Mouse (Mus musculus): ENCODE measurements around the gene Lgi4. TPM values are rescaled to one million over a fixed set of nuclear protein-coding genes. Genes with fewer than 3 reads are reported as not detected.
A peak's percentile ranks its signal among the peaks of the same experiment; 100 is the strongest.

Lgi4 gene
- polyA plus RNA-seq, 1 experiment from 2014 or later, result 0.21 TPM

GRCm38 (mm10) chr7:31052636-31053434 is 6.3 kb upstream of the Lgi4 start:
- no peak overlapping the region for H3K9ac ChIP-seq
- no peak overlapping the region for H3K27ac ChIP-seq
- 3% methylated on average over 34 of the region's 34 CpGs for WGBS
- peaks cover 65% of the 10 kb centered on the region for H3K4me1 ChIP-seq
- peak overlapping the region; percentile 18 for H3K4me3 ChIP-seq
- peaks cover 51% of the 10 kb centered on the region for H3K27me3 ChIP-seq
- no peaks in the 10 kb centered on the region for H3K9me3 ChIP-seq
- no peaks in the 10 kb centered on the region for H3K36me3 ChIP-seq
- H3K4me2 ChIP-seq, result peak overlapping the region; percentile 35
- no peak; the same call in 1 of the 2 replicates for ATAC-seq (ENCODE audit: borderline replicate concordance, extremely low read depth, low FRiP score, low TSS enrichment)

- no peaks in the 10 kb centered on the region for H3K9me3 ChIP-seq
- no peaks in the 10 kb centered on the region for H3K36me3 ChIP-seq
- no peak overlapping the region for H3K27ac ChIP-seq
- H3K4me3 ChIP-seq, result no peak overlapping the region
- peaks cover 51% of the 10 kb centered on the region for H3K27me3 ChIP-seq
- WGBS, result 18% methylated on average over 10 of the region's 10 CpGs
- peak overlapping the region; percentile 53; the same call in 1 of the 2 replicates for H3K4me2 ChIP-seq
- ATAC-seq (ENCODE audit: borderline replicate concordance, extremely low read depth, low FRiP score, low TSS enrichment), result no peak
- H3K9ac ChIP-seq, result no peak overlapping the region
- peaks cover 65% of the 10 kb centered on the region for H3K4me1 ChIP-seq
These were observed 5.2 kb upstream of the Lgi4 start for GRCm38 (mm10) chr7:31053882-31054447.

DNA sequence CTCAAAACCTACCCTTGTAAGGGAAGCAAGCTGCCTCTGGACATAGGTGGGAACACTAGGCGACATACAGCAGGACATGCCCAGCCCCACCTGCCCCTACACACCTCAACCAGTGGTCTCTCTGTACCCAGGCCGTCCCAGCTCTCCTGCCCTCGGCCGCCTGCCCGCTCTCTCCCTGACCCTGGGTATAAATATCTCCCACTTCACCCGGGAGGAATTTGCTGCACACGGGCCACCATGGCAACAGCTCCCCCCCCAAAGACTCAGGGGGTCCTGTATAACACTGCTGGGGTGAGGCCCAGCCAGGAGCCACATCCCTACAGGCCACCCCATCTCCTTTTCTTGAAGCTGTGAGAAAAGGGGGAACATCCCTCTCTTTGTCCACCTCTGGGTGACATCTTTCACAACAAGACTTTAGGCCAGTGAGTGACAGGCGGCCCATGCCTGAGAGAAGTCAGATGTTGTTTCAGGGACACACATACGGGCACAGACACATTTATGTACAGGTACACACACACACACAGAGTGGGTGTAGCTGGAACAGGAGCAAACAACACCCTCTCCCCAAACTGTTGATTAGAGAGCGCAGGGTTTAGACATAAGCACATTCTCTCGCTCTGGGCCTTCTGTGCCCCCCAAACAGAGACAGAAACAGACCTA is 4.4 kb upstream of the Lgi4 start:
- peaks cover 62% of the 10 kb centered on the region for H3K4me1 ChIP-seq
- no peaks in the 10 kb centered on the region for H3K9me3 ChIP-seq
- H3K36me3 ChIP-seq, result no peaks in the 10 kb centered on the region
- H3K4me2 ChIP-seq, result peak overlapping the region; percentile 53
- peak overlapping the region; percentile 36; the same call in 1 of the 2 replicates for H3K9ac ChIP-seq
- H3K27me3 ChIP-seq, result peaks cover 44% of the 10 kb centered on the region
- peak overlapping the region; percentile 30 for H3K4me3 ChIP-seq
- WGBS, result 26% methylated on average over 11 of the region's 11 CpGs
- H3K27ac ChIP-seq, result peak overlapping the region; percentile 70
- ATAC-seq (ENCODE audit: borderline replicate concordance, extremely low read depth, low FRiP score, low TSS enrichment), result no peak

DNA sequence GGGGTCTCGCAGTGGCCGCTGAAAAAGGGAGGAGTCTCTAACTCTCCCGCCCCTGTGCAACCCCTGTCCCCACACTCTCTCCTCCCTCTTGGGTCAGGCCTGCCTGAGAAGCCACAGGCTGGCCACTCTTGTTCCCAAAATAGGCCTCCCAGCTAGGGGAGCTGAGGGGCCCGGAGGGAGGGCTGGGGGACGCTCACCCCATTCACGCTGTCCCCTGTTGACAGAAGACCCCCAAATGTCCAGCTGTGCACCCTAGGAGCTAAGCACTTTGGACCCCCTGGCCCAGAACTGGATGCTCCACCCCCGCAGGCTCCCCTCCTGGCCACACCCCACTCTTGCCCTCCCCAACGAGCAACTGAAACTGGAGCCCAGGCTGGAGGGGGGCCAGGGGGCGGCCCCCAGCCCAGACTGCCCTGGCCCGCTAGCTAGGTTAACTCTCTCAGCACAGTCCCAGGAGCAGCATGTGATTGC is 3.8 kb upstream of the Lgi4 start:
- Histone ChIP-seq H3K27me3 (peaks cover 38% of the 10 kb centered on the region), H3K36me3 (no peaks in the 10 kb centered on the region), H3K9me3 (no peaks in the 10 kb centered on the region), H3K4me3 (peak overlapping the region; percentile 30), H3K9ac (peak overlapping the region; percentile 36), H3K4me1 (peaks cover 56% of the 10 kb centered on the region), H3K27ac (peak overlapping the region; percentile 70), H3K4me2 (peak overlapping the region; percentile 53)
- peak; percentile 89 for ATAC-seq (ENCODE audit: borderline replicate concordance, extremely low read depth, low FRiP score, low TSS enrichment)
- 8% methylated on average over 10 of the region's 10 CpGs for WGBS

GRCm38 (mm10) chr7:31055883-31056282 is 3.3 kb upstream of the Lgi4 start:
- Histone ChIP-seq H3K27ac (no peak overlapping the region), H3K4me1 (peaks cover 52% of the 10 kb centered on the region), H3K4me3 (no peak overlapping the region), H3K27me3 (peaks cover 33% of the 10 kb centered on the region), H3K36me3 (no peaks in the 10 kb centered on the region), H3K9me3 (no peaks in the 10 kb centered on the region), H3K4me2 (no peak overlapping the region), H3K9ac (no peak overlapping the region)
- 21% methylated on average over 3 of the region's 4 CpGs for WGBS
- ATAC-seq (ENCODE audit: borderline replicate concordance, extremely low read depth, low FRiP score, low TSS enrichment), result no peak

DNA sequence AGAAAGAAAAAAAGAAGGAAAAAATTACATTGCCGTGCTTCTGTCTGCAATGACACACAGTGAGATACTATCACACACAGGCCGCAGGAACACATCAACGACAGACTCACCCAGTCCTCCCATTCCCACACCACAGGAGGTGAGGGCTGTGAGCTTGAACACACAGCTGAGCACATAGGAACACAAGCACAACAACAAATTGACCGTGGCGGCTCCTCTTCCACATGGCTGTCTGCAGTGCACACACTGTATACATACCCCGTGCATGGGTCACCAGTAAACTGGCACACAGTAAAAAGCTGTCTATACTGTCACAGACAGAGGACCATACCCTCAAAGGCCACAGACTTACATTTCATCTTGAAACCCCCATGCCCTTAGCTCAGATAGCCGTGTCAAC is 2.7 kb upstream of the Lgi4 start:
- no peak for ATAC-seq (ENCODE audit: borderline replicate concordance, extremely low read depth, low FRiP score, low TSS enrichment)
- H3K9me3 ChIP-seq, result no peaks in the 10 kb centered on the region
- H3K4me3 ChIP-seq, result no peak overlapping the region
- WGBS, result 67% methylated on average over 7 of the region's 7 CpGs
- H3K4me2 ChIP-seq, result no peak overlapping the region
- peaks cover 46% of the 10 kb centered on the region for H3K4me1 ChIP-seq
- H3K36me3 ChIP-seq, result no peaks in the 10 kb centered on the region
- H3K27ac ChIP-seq, result no peak overlapping the region
- no peak overlapping the region for H3K9ac ChIP-seq
- peaks cover 27% of the 10 kb centered on the region for H3K27me3 ChIP-seq

GRCm38 (mm10) chr7:31057071-31057470 is 2.1 kb upstream of the Lgi4 start, which contains the start of gene Fxyd1:
Gene Fxyd1 (minus strand): TSS chr7:31057199.
- WGBS, result 66% methylated on average over 2 of the region's 2 CpGs
- Histone ChIP-seq H3K36me3 (no peaks in the 10 kb centered on the region), H3K9ac (no peak within 1 kb of the TSS), H3K27ac (no peak within 1 kb of the TSS), H3K4me1 (peaks cover 40% of the 10 kb centered on the region), H3K4me2 (no peak within 1 kb of the TSS), H3K4me3 (no peak within 1 kb of the TSS), H3K9me3 (no peaks in the 10 kb centered on the region), H3K27me3 (peaks cover 21% of the 10 kb centered on the region)
- ATAC-seq (ENCODE audit: borderline replicate concordance, extremely low read depth, low FRiP score, low TSS enrichment), result no peak

GRCm38 (mm10) chr7:31057730-31058129 is 1.4 kb upstream of the Lgi4 start:
- peaks cover 15% of the 10 kb centered on the region for H3K27me3 ChIP-seq
- H3K36me3 ChIP-seq, result no peaks in the 10 kb centered on the region
- ATAC-seq (ENCODE audit: borderline replicate concordance, extremely low read depth, low FRiP score, low TSS enrichment), result no peak
- WGBS, result 65% methylated on average over 5 of the region's 5 CpGs
- no peak overlapping the region for H3K9ac ChIP-seq
- no peak overlapping the region for H3K4me2 ChIP-seq
- H3K4me1 ChIP-seq, result peaks cover 33% of the 10 kb centered on the region
- H3K27ac ChIP-seq, result no peak overlapping the region
- no peak overlapping the region for H3K4me3 ChIP-seq
- no peaks in the 10 kb centered on the region for H3K9me3 ChIP-seq

DNA sequence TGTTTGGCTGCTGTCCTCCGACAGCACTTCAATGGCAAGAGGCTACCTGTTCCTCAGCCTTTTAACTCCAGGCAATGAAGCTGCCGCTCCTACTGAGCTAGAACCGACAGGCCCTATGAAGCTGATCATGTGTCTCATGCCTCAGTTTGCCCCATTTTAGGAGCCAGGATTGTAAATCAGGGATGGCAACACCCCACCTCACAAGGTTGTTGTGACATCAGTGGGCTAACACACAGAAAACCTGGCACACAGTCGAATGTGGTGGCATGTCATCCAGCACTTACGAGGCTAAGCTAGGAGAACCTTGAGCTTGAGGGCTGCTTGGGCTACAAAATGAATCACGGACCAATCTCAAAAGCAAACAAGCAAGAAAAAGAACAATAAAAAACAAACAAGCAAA is 931 bp upstream of the Lgi4 start:
- no peaks in the 10 kb centered on the region for H3K9me3 ChIP-seq
- peaks cover 28% of the 10 kb centered on the region for H3K4me1 ChIP-seq
- WGBS, result 79% methylated on average over 6 of the region's 6 CpGs
- no peak overlapping the region for H3K9ac ChIP-seq
- H3K4me3 ChIP-seq, result no peak overlapping the region
- ATAC-seq (ENCODE audit: borderline replicate concordance, extremely low read depth, low FRiP score, low TSS enrichment), result no peak
- no peak overlapping the region for H3K27ac ChIP-seq
- no peak overlapping the region for H3K4me2 ChIP-seq
- no peaks in the 10 kb centered on the region for H3K36me3 ChIP-seq
- H3K27me3 ChIP-seq, result peaks cover 10% of the 10 kb centered on the region

- Histone ChIP-seq H3K36me3 (no peaks in the 10 kb centered on the region), H3K4me2 (no peak overlapping the region), H3K27me3 (no peaks in the 10 kb centered on the region), H3K9me3 (no peaks in the 10 kb centered on the region), H3K9ac (no peak overlapping the region), H3K27ac (no peak overlapping the region), H3K4me3 (no peak overlapping the region), H3K4me1 (peaks cover 11% of the 10 kb centered on the region)
- ATAC-seq (ENCODE audit: borderline replicate concordance, extremely low read depth, low FRiP score, low TSS enrichment), result no peak
- WGBS, result 69% methylated on average over 11 of the region's 11 CpGs
These were observed 928 bp downstream of the Lgi4 start for GRCm38 (mm10) chr7:31059919-31060620.

DNA sequence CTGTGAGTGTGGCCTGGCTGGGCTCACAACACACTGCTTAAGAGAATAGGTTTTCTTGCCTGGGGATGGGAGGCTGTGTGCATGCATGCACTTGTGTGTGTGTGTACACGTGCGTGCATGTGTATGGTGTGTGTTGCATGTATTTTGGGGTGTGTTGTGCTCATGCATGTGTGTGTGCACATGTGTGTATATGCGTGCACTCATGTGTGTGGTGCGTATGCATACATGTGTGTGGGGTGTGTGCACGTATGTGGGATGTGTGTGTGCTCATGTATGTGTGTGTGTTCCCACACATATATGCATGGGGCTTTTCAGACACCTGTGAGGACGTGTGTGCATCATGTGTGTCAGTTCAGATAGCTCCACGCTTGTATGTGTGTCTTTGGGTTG is 1.5 kb downstream of the Lgi4 start:
- no peaks in the 10 kb centered on the region for H3K27me3 ChIP-seq
- no peak overlapping the region for H3K4me3 ChIP-seq
- H3K9ac ChIP-seq, result no peak overlapping the region
- no peaks in the 10 kb centered on the region for H3K36me3 ChIP-seq
- WGBS, result 84% methylated on average over 7 of the region's 7 CpGs
- no peaks in the 10 kb centered on the region for H3K9me3 ChIP-seq
- peaks cover 6% of the 10 kb centered on the region; the same call in 1 of the 2 replicates for H3K4me1 ChIP-seq
- no peak overlapping the region for H3K4me2 ChIP-seq
- H3K27ac ChIP-seq, result no peak overlapping the region
- no peak for ATAC-seq (ENCODE audit: borderline replicate concordance, extremely low read depth, low FRiP score, low TSS enrichment)
